Mouse (Mus musculus) C2C12 (cell line): ENCODE data around the gene Cox16. TPM values are rescaled to one million over a fixed set of nuclear protein-coding genes. Genes with fewer than 3 reads are reported as not detected.
"Not testable (repeated sequence)": the region's sequence is repeated elsewhere in the genome, so short reads cannot be mapped to it uniquely, and the experiment has no call there.

Experiments
- H3K27me3 ChIP-seq: one replicate; pipeline ENCODE4 v1.6.1; 2011; ENCODE audit not compliant: control insufficient read depth, insufficient read depth, insufficient read length
- H3K36me3 ChIP-seq: one replicate; pipeline ENCODE4 v1.6.1; 2011; ENCODE audit not compliant: control insufficient read depth, insufficient read depth
- H3K4me3 ChIP-seq: one replicate; pipeline ENCODE4 v1.5.1; 2011; ENCODE audit warnings: mild to moderate bottlenecking, control low read depth; ENCODE audit not compliant: poor library complexity, insufficient read depth, severe bottlenecking
- H3K79me2 ChIP-seq: one replicate; pipeline ENCODE4 v1.6.1; 2011; ENCODE audit not compliant: control insufficient read depth, insufficient read depth
- H3K79me3 ChIP-seq: one replicate; pipeline ENCODE4 v1.6.1; 2011; ENCODE audit warnings: low read depth, control low read depth
- H3ac ChIP-seq: one replicate; pipeline ENCODE3; 2011; ENCODE audit warnings: low read depth; ENCODE audit not compliant: control insufficient read depth, insufficient read length
- CEBPB ChIP-seq: IDR thresholded peaks from one replicate; pipeline ENCODE4 v1.6.1; 2011; ENCODE audit warnings: low read depth, mild to moderate bottlenecking, control low read depth, moderate library complexity
- CTCF ChIP-seq: IDR thresholded peaks from one replicate; pipeline ENCODE4 v1.5.1; 2011; ENCODE audit not compliant: control insufficient read depth, insufficient read depth, insufficient read length
- FOSL1 ChIP-seq: IDR thresholded peaks from one replicate; pipeline ENCODE4 v1.8.0; 2011; ENCODE audit warnings: mild to moderate bottlenecking, low read length; ENCODE audit not compliant: poor library complexity, insufficient read depth, severe bottlenecking
- MAX ChIP-seq: IDR thresholded peaks from one replicate; pipeline ENCODE4 v1.6.1; 2011; ENCODE audit warnings: mild to moderate bottlenecking, control low read depth
- MYOD1 ChIP-seq: IDR thresholded peaks from one replicate; pipeline ENCODE4 v1.6.1; 2011; ENCODE audit warnings: low read depth; ENCODE audit not compliant: control insufficient read depth, insufficient read length
- MYOG ChIP-seq: IDR thresholded peaks from one replicate; pipeline ENCODE4 v1.6.1; 2011; ENCODE audit not compliant: control insufficient read depth, insufficient read length; ENCODE audit errors: extremely low read depth
- USF1 ChIP-seq: IDR thresholded peaks from one replicate; pipeline ENCODE4 v1.6.1; 2011; ENCODE audit warnings: low read depth, mild to moderate bottlenecking, control low read depth, moderate library complexity
- polyA plus RNA-seq: library from polyadenylated mRNA; unstranded; fragments of >200 nt; fragmentation: generic; extraction: Trizol; gene quantifications from one replicate; pipeline ENCODE4 v1.2.1, GENCODE M21; 2012; ENCODE audit warnings: missing spikeins

Cox16 gene
- polyA plus RNA-seq, 1 experiment: 88.4 TPM

GRCm38 (mm10) chr12:81408966-81409365, 76.0 kb downstream of the Cox16 start:
- no peaks in the 10 kb centered on the region for H3K79me3 ChIP-seq
- H3ac ChIP-seq: no peak overlapping the region
- H3K36me3 ChIP-seq: no peaks in the 10 kb centered on the region
- no peaks in the 10 kb centered on the region for H3K79me2 ChIP-seq
- no peak overlapping the region for H3K4me3 ChIP-seq
- H3K27me3 ChIP-seq: no peaks in the 10 kb centered on the region
- TF ChIP-seq MAX (no peak), CTCF (no peak), FOSL1 (no peak), CEBPB (no peak), MYOG (no peak), MYOD1 (no peak)

GRCm38 (mm10) chr12:81402187-81402586, 82.7 kb downstream of the Cox16 start:
- Histone ChIP-seq H3K36me3 (no peaks in the 10 kb centered on the region), H3K79me2 (no peaks in the 10 kb centered on the region), H3K79me3 (no peaks in the 10 kb centered on the region), H3ac (no peak overlapping the region), H3K27me3 (no peaks in the 10 kb centered on the region), H3K4me3 (no peak overlapping the region)
- TF ChIP-seq MYOD1: no peak
- peak; percentile 35 for TF ChIP-seq CTCF
- TF ChIP-seq MAX: no peak

- H3K36me3 ChIP-seq, H3ac ChIP-seq, H3K79me3 ChIP-seq, H3K79me2 ChIP-seq, H3K4me3 ChIP-seq, H3K27me3 ChIP-seq: not testable (repeated sequence)
These were observed 105.6 kb downstream of the Cox16 start, which contains the start of gene Gm4787 for GRCm38 (mm10) chr12:81379364-81379763. Gm4787 (minus strand) TSS chr12:81379464.

GRCm38 (mm10) chr12:81333841-81334240, 151.1 kb downstream of the Cox16 start:
- no peak overlapping the region for H3K4me3 ChIP-seq
- peaks cover 36% of the 10 kb centered on the region for H3K27me3 ChIP-seq

DNA sequence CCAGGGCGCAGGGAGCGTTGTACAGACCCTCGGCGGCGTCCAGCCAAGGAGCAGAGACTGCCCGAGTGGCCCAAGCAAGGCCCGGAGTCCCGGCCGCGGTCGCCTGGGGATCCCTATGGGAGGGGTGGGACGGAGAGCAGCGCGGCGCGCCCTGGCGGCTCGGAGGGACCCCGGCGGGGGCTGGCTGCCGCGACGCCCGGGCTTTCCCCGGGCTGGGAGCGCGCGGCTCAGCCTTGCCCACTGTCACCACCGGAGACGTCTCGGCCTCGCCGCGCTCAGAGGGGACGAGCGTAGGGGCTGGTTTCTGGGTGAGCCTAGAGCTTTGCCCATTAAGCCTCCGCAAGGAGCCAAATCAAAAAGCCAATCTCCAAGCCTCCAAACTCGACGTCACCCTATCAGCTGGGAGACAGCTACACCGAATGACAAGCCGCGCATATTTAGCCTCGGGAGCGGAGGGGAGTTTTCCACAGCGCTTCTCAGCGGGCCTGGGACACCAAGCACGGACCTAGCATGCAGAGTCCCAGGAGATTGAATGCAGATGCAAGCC, 152.0 kb downstream of the Cox16 start, which contains the start of gene Slc8a3:
TSS of gene Slc8a3 (minus strand) at position 306 of the 547 bp plus-strand sequence.
- Histone ChIP-seq H3K36me3 (no peaks in the 10 kb centered on the region), H3K4me3 (no peak within 1 kb of the TSS), H3K27me3 (peaks cover 36% of the 10 kb centered on the region), H3K79me3 (no peaks in the 10 kb centered on the region), H3ac (no peak within 1 kb of the TSS), H3K79me2 (no peaks in the 10 kb centered on the region)
- TF ChIP-seq USF1 (no peak), MYOG (no peak), CTCF (no peak), MAX (no peak), MYOD1 (no peak), FOSL1 (no peak), CEBPB (no peak)

More at GRCm38 (mm10) chr12:81333841-81334240, 151.1 kb downstream of the Cox16 start:
- TF ChIP-seq CTCF (no peak), MYOG (no peak), FOSL1 (no peak), MYOD1 (no peak), USF1 (no peak), MAX (no peak), CEBPB (no peak)
- no peak overlapping the region for H3ac ChIP-seq
- H3K79me2 ChIP-seq: no peaks in the 10 kb centered on the region
- H3K79me3 ChIP-seq: no peaks in the 10 kb centered on the region
- H3K36me3 ChIP-seq: no peaks in the 10 kb centered on the region

DNA sequence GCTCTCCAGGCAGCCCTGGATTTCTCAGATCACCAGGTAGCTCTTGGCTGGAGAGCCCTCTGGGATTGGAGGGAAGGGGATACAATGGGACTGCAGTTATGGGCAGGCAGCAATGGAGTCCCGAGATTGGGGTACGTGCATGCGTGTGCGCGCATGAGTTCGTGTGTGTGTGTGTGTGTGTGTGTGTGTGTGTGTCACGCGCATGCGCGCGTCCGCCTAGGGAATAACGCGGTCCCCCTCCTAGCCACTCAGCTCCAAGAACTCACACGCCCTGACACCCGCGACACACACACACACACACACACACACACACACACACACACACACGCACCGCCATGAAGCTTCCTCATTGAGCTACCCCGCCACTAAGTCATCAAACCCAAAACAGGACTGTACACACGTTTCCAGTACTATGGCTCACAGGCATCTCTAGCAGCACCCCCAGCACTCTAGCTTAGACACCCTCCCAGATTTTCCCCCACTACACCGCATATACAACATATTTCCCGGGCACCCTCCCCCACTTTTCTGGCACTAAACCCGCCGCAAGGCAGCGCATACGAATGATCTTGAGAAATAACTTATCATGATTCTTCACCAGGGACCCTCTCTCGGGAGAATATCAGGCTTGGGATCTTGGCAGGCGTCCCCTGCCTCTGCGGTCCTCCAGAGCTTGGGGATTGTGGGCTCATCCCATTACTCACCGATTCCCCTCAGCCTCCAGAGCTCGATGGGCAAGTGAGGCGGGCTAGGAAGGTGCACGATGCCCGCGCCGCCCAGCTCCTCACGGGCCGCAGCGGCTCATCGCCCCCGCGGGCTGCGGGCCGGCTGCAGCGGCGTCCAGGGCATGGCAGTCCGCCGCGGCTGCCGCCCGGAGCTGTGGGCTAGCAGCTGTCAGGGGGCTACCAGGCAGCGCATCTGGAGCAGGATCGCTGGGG, 152.7 kb downstream of the Cox16 start:
- Histone ChIP-seq H3K79me3 (no peaks in the 10 kb centered on the region), H3K4me3 (no peak overlapping the region), H3ac (no peak overlapping the region), H3K79me2 (no peaks in the 10 kb centered on the region), H3K27me3 (peaks cover 36% of the 10 kb centered on the region), H3K36me3 (no peaks in the 10 kb centered on the region)
- TF ChIP-seq FOSL1: no peak
- no peak for TF ChIP-seq MAX
- TF ChIP-seq USF1: no peak
- TF ChIP-seq MYOG: no peak
- no peak for TF ChIP-seq CTCF
- TF ChIP-seq MYOD1: no peak
- TF ChIP-seq CEBPB: no peak
